Mouse (Mus musculus): ENCODE measurements around the gene Fam168b. TPM values are rescaled to one million over a fixed set of nuclear protein-coding genes. Genes with fewer than 3 reads are reported as not detected.

The Fam168b gene
- polyA plus RNA-seq, 1 experiment: 37.7 TPM

DNA sequence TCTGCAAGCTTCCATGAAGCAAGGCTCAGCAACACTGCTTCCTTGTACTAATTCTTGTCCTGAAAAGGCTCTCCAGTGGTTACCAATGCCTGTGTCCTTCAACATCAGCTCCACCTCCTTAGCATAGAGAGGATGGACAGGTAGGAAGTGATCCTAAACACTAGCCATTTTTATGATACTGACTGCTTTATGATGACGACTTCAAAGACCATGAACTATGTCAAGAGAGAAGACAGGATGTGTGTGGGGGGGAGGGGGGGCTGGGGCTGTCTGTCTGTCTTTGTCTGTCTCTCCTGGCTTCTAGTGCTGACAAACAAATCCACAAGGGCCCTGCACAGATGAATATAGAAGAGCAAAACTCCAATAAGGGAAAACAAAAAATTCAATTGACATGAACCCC, 11.5 kb downstream of the Fam168b start:
- H3K36me3 ChIP-seq (ENCODE audit: control insufficient read depth, insufficient read depth): peaks cover 10% of the 10 kb centered on the region
- H3K79me2 ChIP-seq (ENCODE audit: control insufficient read depth, insufficient read depth): peaks cover 93% of the 10 kb centered on the region
- TF ChIP-seq MYOD1 (IDR thresholded peaks at IDR 0.05; ENCODE audit: control insufficient read depth in 1 of 3, insufficient read length in 2 of 3, low read depth in 2 of 3): no peak
- no peak for TF ChIP-seq CEBPB (IDR thresholded peaks at IDR 0.05; ENCODE audit: insufficient read depth, poor library complexity, severe bottlenecking)
- no peak for TF ChIP-seq E2F4 (IDR thresholded peaks at IDR 0.05; ENCODE audit: insufficient read depth)
- TF ChIP-seq TCF3 (IDR thresholded peaks at IDR 0.05; ENCODE audit: insufficient read length, low read depth): no peak
- TF ChIP-seq MAX (IDR thresholded peaks at IDR 0.05; ENCODE audit: low read depth): no peak
- TF ChIP-seq POLR2A (IDR thresholded peaks at IDR 0.05; ENCODE audit: insufficient read length, low read depth): no peak
- TF ChIP-seq REST (IDR thresholded peaks at IDR 0.05; ENCODE audit: insufficient read depth, insufficient read length): no peak
- TF ChIP-seq SRF (IDR thresholded peaks at IDR 0.05; ENCODE audit: control insufficient read depth, insufficient read length, low read depth): no peak
- TF ChIP-seq USF1 (IDR thresholded peaks at IDR 0.05; ENCODE audit: low read depth): no peak
- no peak for TF ChIP-seq MYOG (IDR thresholded peaks at IDR 0.05; ENCODE audit: control insufficient read depth in 1 of 3, insufficient read depth in 1 of 3, insufficient read length in 2 of 3, low read depth in 2 of 3)
- TF ChIP-seq POLR2AphosphoS2 (IDR thresholded peaks at IDR 0.05; ENCODE audit: insufficient read length, low read depth): no peak
- TF ChIP-seq TCF12 (IDR thresholded peaks at IDR 0.05; ENCODE audit: insufficient read depth, poor library complexity, severe bottlenecking): no peak

GRCm38 (mm10) chr1:34830934-34831333, 11.9 kb downstream of the Fam168b start:
- Histone ChIP-seq H3ac (ENCODE audit: control insufficient read depth, insufficient read length) (no peak overlapping the region), H3K4me3 (no peak overlapping the region), H3K79me2 (ENCODE audit: control insufficient read depth, insufficient read depth) (peaks cover 93% of the 10 kb centered on the region), H3K27me3 (ENCODE audit: control insufficient read depth, insufficient read depth, insufficient read length) (no peaks in the 10 kb centered on the region), H3K36me3 (ENCODE audit: control insufficient read depth, insufficient read depth) (peaks cover 8% of the 10 kb centered on the region), H3K4me2 (ENCODE audit: low read depth) (no peak overlapping the region)
- TF ChIP-seq MYOG (IDR thresholded peaks at IDR 0.05; ENCODE audit: control insufficient read depth in 1 of 3, insufficient read depth in 1 of 3, insufficient read length in 2 of 3, low read depth in 2 of 3): peak in 1 of 3 experiments; percentile 6
- TF ChIP-seq TCF12 (IDR thresholded peaks at IDR 0.05; ENCODE audit: insufficient read depth, poor library complexity, severe bottlenecking): no peak

More for the DNA sequence above, 11.5 kb downstream of the Fam168b start:
- H3K4me2 ChIP-seq (ENCODE audit: low read depth): no peak overlapping the region
- no peak overlapping the region for H3ac ChIP-seq (ENCODE audit: control insufficient read depth, insufficient read length)
- no peak overlapping the region for H3K4me3 ChIP-seq
- H3K27me3 ChIP-seq (ENCODE audit: control insufficient read depth, insufficient read depth, insufficient read length): no peaks in the 10 kb centered on the region

DNA sequence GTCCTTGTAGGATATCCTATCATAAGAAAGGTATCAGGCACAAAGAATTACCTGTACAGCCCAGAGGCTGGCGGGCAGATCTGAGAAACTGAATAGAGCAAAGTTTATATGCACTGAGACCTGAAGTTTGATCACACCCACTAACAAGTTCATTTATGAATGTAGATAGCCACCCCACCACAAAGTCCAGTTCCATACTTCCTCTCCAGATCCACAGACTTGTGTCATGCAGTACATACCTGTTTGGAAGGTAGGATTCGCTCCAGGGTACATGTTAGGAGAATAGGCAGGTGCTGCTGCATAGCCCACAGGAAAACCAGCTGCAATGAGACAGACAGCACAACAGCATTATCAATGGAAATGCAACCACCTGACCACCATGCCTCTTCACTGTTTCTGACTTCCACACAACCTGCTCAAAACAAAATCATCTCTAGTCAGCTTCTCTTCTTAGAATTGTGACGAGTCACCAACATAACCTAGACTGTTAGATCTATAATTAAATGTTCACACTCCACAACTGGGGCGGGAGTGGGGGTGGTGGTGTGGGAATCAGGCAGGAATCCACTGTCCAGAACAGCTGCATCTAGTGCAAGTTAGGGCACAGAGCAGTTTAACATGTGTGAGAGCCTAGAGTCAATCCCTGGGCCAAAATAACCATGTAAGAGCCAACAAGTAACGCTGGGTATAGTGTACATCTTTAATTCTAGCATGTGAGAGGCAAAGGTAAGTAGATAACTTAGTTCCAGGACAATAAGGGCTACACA, 14.2 kb downstream of the Fam168b start:
- peak overlapping the region; percentile 16 for H3K4me2 ChIP-seq (ENCODE audit: low read depth)
- no peak overlapping the region for H3ac ChIP-seq (ENCODE audit: control insufficient read depth, insufficient read length)
- peak in 2 of 3 experiments; percentile 61 to 71 for TF ChIP-seq MYOG (IDR thresholded peaks at IDR 0.05; ENCODE audit: control insufficient read depth in 1 of 3, insufficient read depth in 1 of 3, insufficient read length in 2 of 3, low read depth in 2 of 3)
- TF ChIP-seq MYOD1 (IDR thresholded peaks at IDR 0.05; ENCODE audit: control insufficient read depth in 1 of 3, insufficient read length in 2 of 3, low read depth in 2 of 3): peak; percentile 12 to 82 (median 59)
- peak; percentile 33 for TF ChIP-seq TCF12 (IDR thresholded peaks at IDR 0.05; ENCODE audit: insufficient read depth, poor library complexity, severe bottlenecking)
- no peak for TF ChIP-seq POLR2AphosphoS2 (IDR thresholded peaks at IDR 0.05; ENCODE audit: insufficient read length, low read depth)
- H3K36me3 ChIP-seq (ENCODE audit: control insufficient read depth, insufficient read depth): peaks cover 17% of the 10 kb centered on the region
- peaks cover 93% of the 10 kb centered on the region for H3K79me2 ChIP-seq (ENCODE audit: control insufficient read depth, insufficient read depth)
- H3K4me3 ChIP-seq: no peak overlapping the region
- no peaks in the 10 kb centered on the region for H3K27me3 ChIP-seq (ENCODE audit: control insufficient read depth, insufficient read depth, insufficient read length)

- Histone ChIP-seq H3K36me3 (ENCODE audit: control insufficient read depth, insufficient read depth) (peaks cover 17% of the 10 kb centered on the region), H3K4me2 (ENCODE audit: low read depth) (no peak overlapping the region)
- TF ChIP-seq REST (IDR thresholded peaks at IDR 0.05; ENCODE audit: insufficient read depth, insufficient read length): no peak
- TF ChIP-seq USF1 (IDR thresholded peaks at IDR 0.05; ENCODE audit: low read depth): no peak
- no peak for TF ChIP-seq MYOG (IDR thresholded peaks at IDR 0.05; ENCODE audit: control insufficient read depth in 1 of 3, insufficient read depth in 1 of 3, insufficient read length in 2 of 3, low read depth in 2 of 3)
- no peak for TF ChIP-seq CEBPB (IDR thresholded peaks at IDR 0.05; ENCODE audit: insufficient read depth, poor library complexity, severe bottlenecking)
- TF ChIP-seq TCF12 (IDR thresholded peaks at IDR 0.05; ENCODE audit: insufficient read depth, poor library complexity, severe bottlenecking): no peak
- TF ChIP-seq MAX (IDR thresholded peaks at IDR 0.05; ENCODE audit: low read depth): no peak
- TF ChIP-seq POLR2A (IDR thresholded peaks at IDR 0.05; ENCODE audit: insufficient read length, low read depth): no peak
- no peak for TF ChIP-seq POLR2AphosphoS2 (IDR thresholded peaks at IDR 0.05; ENCODE audit: insufficient read length, low read depth)
- no peak for TF ChIP-seq SRF (IDR thresholded peaks at IDR 0.05; ENCODE audit: control insufficient read depth, insufficient read length, low read depth)
- TF ChIP-seq MYOD1 (IDR thresholded peaks at IDR 0.05; ENCODE audit: control insufficient read depth in 1 of 3, insufficient read length in 2 of 3, low read depth in 2 of 3): no peak
- TF ChIP-seq E2F4 (IDR thresholded peaks at IDR 0.05; ENCODE audit: insufficient read depth): no peak
- TF ChIP-seq TCF3 (IDR thresholded peaks at IDR 0.05; ENCODE audit: insufficient read length, low read depth): no peak
These were observed 15.0 kb downstream of the Fam168b start for GRCm38 (mm10) chr1:34827900-34828299.

DNA sequence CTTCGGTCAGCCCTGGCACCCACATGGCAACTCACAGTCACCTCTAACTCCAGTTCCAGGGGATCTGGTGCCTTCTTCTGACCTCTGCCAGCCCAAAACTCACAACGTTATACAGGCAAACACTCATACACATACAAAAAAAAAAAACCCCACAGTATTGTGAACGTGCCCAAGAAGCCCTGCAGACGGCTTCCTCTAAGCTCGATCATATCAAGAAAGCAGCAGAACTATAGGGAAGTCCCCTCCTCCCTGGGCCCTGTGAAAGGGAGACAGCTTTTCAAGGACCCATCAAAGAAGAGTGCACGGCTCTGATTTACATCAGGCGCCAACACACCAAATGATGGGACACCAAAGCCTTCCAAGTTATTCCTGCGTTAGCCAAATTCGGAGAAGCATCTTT, 17.0 kb downstream of the Fam168b start:
- H3K27me3 ChIP-seq (ENCODE audit: control insufficient read depth, insufficient read depth, insufficient read length): no peaks in the 10 kb centered on the region
- peaks cover 27% of the 10 kb centered on the region for H3K36me3 ChIP-seq (ENCODE audit: control insufficient read depth, insufficient read depth)
- no peak overlapping the region for H3K4me3 ChIP-seq
- TF ChIP-seq POLR2AphosphoS2 (IDR thresholded peaks at IDR 0.05; ENCODE audit: insufficient read length, low read depth): no peak
- TF ChIP-seq USF1 (IDR thresholded peaks at IDR 0.05; ENCODE audit: low read depth): no peak
- no peak for TF ChIP-seq MYOD1 (IDR thresholded peaks at IDR 0.05; ENCODE audit: control insufficient read depth in 1 of 3, insufficient read length in 2 of 3, low read depth in 2 of 3)
- no peak for TF ChIP-seq MAX (IDR thresholded peaks at IDR 0.05; ENCODE audit: low read depth)
- TF ChIP-seq TCF12 (IDR thresholded peaks at IDR 0.05; ENCODE audit: insufficient read depth, poor library complexity, severe bottlenecking): no peak
- TF ChIP-seq CEBPB (IDR thresholded peaks at IDR 0.05; ENCODE audit: insufficient read depth, poor library complexity, severe bottlenecking): no peak
- no peak for TF ChIP-seq REST (IDR thresholded peaks at IDR 0.05; ENCODE audit: insufficient read depth, insufficient read length)
- H3ac ChIP-seq (ENCODE audit: control insufficient read depth, insufficient read length): no peak overlapping the region
- H3K79me2 ChIP-seq (ENCODE audit: control insufficient read depth, insufficient read depth): peaks cover 91% of the 10 kb centered on the region
- no peak overlapping the region for H3K4me2 ChIP-seq (ENCODE audit: low read depth)

More at GRCm38 (mm10) chr1:34827900-34828299, 15.0 kb downstream of the Fam168b start:
- H3ac ChIP-seq (ENCODE audit: control insufficient read depth, insufficient read length): no peak overlapping the region
- H3K79me2 ChIP-seq (ENCODE audit: control insufficient read depth, insufficient read depth): peaks cover 93% of the 10 kb centered on the region
- H3K27me3 ChIP-seq (ENCODE audit: control insufficient read depth, insufficient read depth, insufficient read length): no peaks in the 10 kb centered on the region
- no peak overlapping the region for H3K4me3 ChIP-seq

All from myocyte (in vitro differentiated cells).